Mouse (Mus musculus): ENCODE measurements around the gene Arhgap32.

Gene Arhgap32

GRCm38 (mm10) chr9:32137697-32138426 is 21.9 kb downstream of the Arhgap32 start:
- intact Hi-C loops (cut with DNase I): no loop called here

GRCm38 (mm10) chr9:32138616-32139015 is 22.7 kb downstream of the Arhgap32 start:
- intact Hi-C loops (cut with DNase I): no loop called here

- intact Hi-C loops (cut with DNase I): no loop called here
Observed at GRCm38 (mm10) chr9:32139641-32140040, 23.7 kb downstream of the Arhgap32 start.

DNA sequence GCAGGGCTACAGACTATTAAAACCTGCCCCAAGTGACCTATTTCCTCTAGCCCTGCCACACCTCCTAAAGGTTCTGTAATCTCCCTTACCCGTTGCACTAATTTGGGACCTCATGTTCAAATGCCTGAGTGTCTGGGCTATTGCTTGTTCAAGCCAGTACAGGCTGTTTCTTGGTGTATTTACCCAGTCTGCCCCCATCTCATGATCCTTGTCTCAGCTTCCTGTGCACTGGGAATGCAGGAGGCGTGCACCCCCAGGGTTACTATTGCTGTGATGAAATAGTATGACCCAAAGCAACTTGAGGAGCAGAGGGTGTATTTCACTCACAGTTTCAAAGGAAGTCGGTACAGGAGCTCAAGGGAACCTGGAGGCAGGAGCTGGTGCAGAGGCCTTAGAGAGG is 26.9 kb downstream of the Arhgap32 start:
- intact Hi-C loops (cut with DNase I): no loop called here

GRCm38 (mm10) chr9:32143451-32143850 is 27.5 kb downstream of the Arhgap32 start:
- intact Hi-C loops (cut with DNase I): no loop called here

GRCm38 (mm10) chr9:32146257-32146996 is 30.5 kb downstream of the Arhgap32 start:
- intact Hi-C loops (cut with DNase I): no loop called here

- intact Hi-C loops (cut with DNase I): no loop called here
Observed at GRCm38 (mm10) chr9:32149241-32149640, 33.3 kb downstream of the Arhgap32 start.

GRCm38 (mm10) chr9:32149836-32150642 is 34.1 kb downstream of the Arhgap32 start:
- intact Hi-C loops (cut with DNase I): no loop called here

- intact Hi-C loops (cut with DNase I): no loop called here
Observed at GRCm38 (mm10) chr9:32154727-32155371, 38.9 kb downstream of the Arhgap32 start.

DNA sequence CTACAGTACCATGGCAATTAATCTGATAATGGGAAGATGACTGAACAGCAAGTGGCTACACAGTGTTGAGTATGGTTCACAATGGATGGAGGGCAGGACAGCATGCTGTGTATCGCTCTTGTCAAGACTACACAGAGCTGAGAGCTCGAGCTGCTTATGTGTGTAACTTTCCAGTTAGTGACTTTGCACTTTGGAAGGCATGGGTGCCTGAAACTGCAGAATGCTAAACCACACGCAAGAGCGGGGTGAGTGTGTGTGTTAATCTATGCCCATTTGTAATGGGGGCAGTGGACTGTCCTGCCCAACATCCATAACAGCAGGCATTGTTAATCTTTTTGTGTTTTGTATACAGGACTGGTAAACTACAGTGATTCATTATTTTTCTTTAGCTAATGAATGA is 40.8 kb downstream of the Arhgap32 start:
- intact Hi-C loops (cut with DNase I): no loop called here

DNA sequence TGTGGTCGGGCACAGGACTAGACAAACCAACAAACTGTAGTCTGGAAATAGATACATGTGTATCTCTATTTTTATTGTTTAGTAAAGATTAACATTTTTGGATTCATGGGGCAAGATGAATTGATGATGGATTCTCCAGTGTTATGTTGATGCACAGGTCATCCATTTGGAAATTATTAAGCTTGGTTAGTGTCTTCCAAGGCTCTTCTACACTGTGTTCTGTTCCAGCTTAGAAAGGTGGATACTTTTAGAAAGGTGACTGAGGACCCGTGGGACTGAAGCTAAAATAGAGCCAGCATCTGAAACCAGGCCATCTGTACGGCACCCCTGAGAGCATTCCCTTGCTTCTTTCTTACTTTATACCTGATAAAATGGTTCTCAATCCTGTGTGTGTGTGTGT is 41.3 kb downstream of the Arhgap32 start:
- intact Hi-C loops (cut with DNase I): no loop called here

DNA sequence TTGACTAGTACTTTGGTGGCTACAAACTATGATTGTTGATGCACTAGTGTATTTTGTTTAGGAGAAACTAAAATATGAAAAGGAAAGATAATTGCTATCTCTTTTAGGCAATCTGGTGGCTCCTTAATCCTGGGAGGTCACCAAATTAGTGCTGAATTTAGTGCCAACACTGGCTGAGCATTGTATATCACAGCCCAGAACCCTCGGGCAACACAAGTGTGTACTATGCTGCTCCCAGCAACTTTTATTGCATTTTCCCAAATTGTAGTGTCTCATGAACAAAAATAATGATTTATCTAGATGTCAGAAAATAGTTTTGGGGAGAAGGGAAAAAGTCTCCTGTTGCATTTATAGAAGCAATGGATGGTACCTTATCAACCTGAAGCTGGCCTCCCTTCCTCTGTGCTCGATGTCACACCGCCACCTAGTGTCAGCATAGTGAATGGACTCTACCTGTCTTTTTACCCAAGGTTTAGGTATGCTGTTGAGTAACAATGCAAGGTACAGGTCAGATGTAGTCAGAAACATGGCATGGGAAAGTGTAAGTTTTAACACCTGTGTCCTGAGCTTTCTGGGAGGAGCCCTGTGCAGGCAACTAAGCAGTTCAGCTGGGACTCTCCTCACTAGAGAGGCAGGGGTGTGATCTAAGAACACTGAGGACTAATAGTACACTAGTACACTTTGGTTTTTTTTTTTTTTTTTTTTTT is 43.1 kb downstream of the Arhgap32 start:
- intact Hi-C loops (cut with DNase I): loop anchor here (1.0 to 2.0 kb wide), 2 partner anchors 188 to 216 kb away; no protein-coding TSS in a partner anchor

- intact Hi-C loops (cut with DNase I): loop anchor here (1.0 to 10.0 kb wide), 3 partner anchors 188 to 595 kb away; no protein-coding TSS in a partner anchor
Observed at GRCm38 (mm10) chr9:32159724-32160123, 43.8 kb downstream of the Arhgap32 start.

GRCm38 (mm10) chr9:32162792-32163191 is 46.9 kb downstream of the Arhgap32 start:
- intact Hi-C loops (cut with DNase I): loop anchor here (10.0 kb wide), 1 partner anchor 598 kb away; no protein-coding TSS in a partner anchor

DNA sequence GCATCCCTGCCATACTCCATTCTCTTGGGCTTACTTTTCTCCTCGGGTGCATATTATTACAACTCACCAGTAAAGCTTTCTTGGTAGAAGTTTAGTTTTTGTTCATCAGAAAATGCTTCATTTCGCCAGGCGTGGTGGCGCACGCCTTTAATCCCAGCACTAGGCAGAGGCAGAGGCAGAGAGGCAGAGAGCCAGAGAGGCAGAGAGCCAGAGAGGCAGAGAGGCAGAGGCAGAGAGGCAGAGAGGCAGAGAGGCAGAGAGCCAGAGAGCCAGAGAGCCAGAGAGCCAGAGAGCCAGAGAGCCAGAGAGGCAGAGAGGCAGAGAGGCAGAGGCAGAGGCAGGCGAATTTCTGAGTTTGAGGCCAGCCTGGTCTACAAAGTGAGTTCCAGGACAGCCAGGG is 47.9 kb downstream of the Arhgap32 start:
- intact Hi-C loops (cut with DNase I): loop anchor here (10.0 kb wide), 1 partner anchor 599 kb away; no protein-coding TSS in a partner anchor

- intact Hi-C loops (cut with DNase I): loop anchor here (10.0 kb wide), 1 partner anchor 604 kb away; no protein-coding TSS in a partner anchor
Observed at GRCm38 (mm10) chr9:32168546-32169137, 52.7 kb downstream of the Arhgap32 start.

GRCm38 (mm10) chr9:32170713-32171112 is 54.8 kb downstream of the Arhgap32 start:
- intact Hi-C loops (cut with DNase I): no loop called here

- intact Hi-C loops (cut with DNase I): no loop called here
Observed at GRCm38 (mm10) chr9:32176612-32177011, 60.7 kb downstream of the Arhgap32 start.

DNA sequence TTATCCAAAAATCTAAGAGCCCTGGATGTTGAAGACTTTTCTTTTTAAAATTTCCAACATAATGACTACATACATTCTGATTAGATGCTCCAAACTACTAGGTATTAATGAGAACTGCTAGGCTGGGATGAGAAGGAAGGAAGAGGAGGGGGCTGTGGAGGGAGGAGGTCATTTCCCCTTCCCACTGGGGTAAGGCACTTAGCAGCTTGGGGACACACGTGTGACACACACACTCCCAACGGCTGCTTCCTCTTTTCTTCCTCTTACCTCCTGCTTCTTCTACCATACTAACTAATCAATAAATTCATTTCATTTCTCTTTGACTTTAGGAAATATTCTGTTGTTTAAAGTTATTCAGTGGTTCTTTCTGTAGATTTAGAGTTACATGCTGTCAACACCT is 65.2 kb downstream of the Arhgap32 start:
- intact Hi-C loops (cut with DNase I): no loop called here

GRCm38 (mm10) chr9:32186489-32186888 is 70.6 kb downstream of the Arhgap32 start:
- intact Hi-C loops (cut with DNase I): no loop called here
